Mouse (Mus musculus): ENCODE results near the gene Jam2. TPM values are rescaled to one million over a fixed set of nuclear protein-coding genes. Genes with fewer than 3 reads are reported as not detected.
A peak's percentile ranks its signal among the peaks of the same experiment; 100 is the strongest.

Jam2 gene
- total RNA-seq, 2 experiments from 2014 or later: 21.0 to 27.4 TPM

GRCm38 (mm10) chr16:84790595-84791165, 16.8 kb downstream of the Jam2 start:
- no peak for DNase-seq (ENCODE audit: extremely low spot score in 1 of 2, low spot score in 2 of 2)
- intact Hi-C loops (cut with DNase I): no loop called here
- no peak for TF ChIP-seq CTCF (IDR thresholded peaks at IDR 0.05)
- no peak overlapping the region for H3K27ac ChIP-seq
- no peak overlapping the region for H3K4me3 ChIP-seq

- TF ChIP-seq CTCF (IDR thresholded peaks at IDR 0.05): no peak
- H3K27ac ChIP-seq: no peak overlapping the region
- no peak overlapping the region for H3K4me3 ChIP-seq
- intact Hi-C loops (cut with DNase I): no loop called here
- no peak for DNase-seq (ENCODE audit: extremely low spot score in 1 of 2, low spot score in 2 of 2)
Observed at GRCm38 (mm10) chr16:84793401-84793800, 19.5 kb downstream of the Jam2 start.

- Histone ChIP-seq H3K4me3 (no peak overlapping the region), H3K27ac (no peak overlapping the region)
- DNase-seq (ENCODE audit: extremely low spot score in 1 of 2, low spot score in 2 of 2): no peak
- intact Hi-C loops (cut with DNase I): no loop called here
- TF ChIP-seq CTCF (IDR thresholded peaks at IDR 0.05): no peak
Observed at GRCm38 (mm10) chr16:84795337-84795736, 21.4 kb downstream of the Jam2 start.

- DNase-seq (ENCODE audit: extremely low spot score in 1 of 2, low spot score in 2 of 2): no peak
- TF ChIP-seq CTCF (IDR thresholded peaks at IDR 0.05): no peak
- intact Hi-C loops (cut with DNase I): no loop called here
- H3K27ac ChIP-seq: no peak overlapping the region
- no peak overlapping the region for H3K4me3 ChIP-seq
Observed at GRCm38 (mm10) chr16:84796678-84797077, 22.8 kb downstream of the Jam2 start.

- Histone ChIP-seq H3K4me3 (no peak overlapping the region), H3K27ac (no peak overlapping the region)
- TF ChIP-seq CTCF (IDR thresholded peaks at IDR 0.05): no peak
- intact Hi-C loops (cut with DNase I): no loop called here
- DNase-seq (ENCODE audit: extremely low spot score in 1 of 2, low spot score in 2 of 2): no peak
Observed at GRCm38 (mm10) chr16:84800038-84800437, 26.1 kb downstream of the Jam2 start.

- H3K4me3 ChIP-seq: no peak overlapping the region
- intact Hi-C loops (cut with DNase I): no loop called here
- no peak overlapping the region for H3K27ac ChIP-seq
- no peak for DNase-seq (ENCODE audit: extremely low spot score in 1 of 2, low spot score in 2 of 2)
- no peak for TF ChIP-seq CTCF (IDR thresholded peaks at IDR 0.05)
Observed at GRCm38 (mm10) chr16:84802217-84802616, 28.3 kb downstream of the Jam2 start.

GRCm38 (mm10) chr16:84804866-84805265, 30.9 kb downstream of the Jam2 start:
- Histone ChIP-seq H3K27ac (peak overlapping the region; percentile 13; the same call in 1 of the 2 replicates), H3K4me3 (no peak overlapping the region)
- no peak for TF ChIP-seq CTCF (IDR thresholded peaks at IDR 0.05)
- intact Hi-C loops (cut with DNase I): no loop called here
- no peak for DNase-seq (ENCODE audit: extremely low spot score in 1 of 2, low spot score in 2 of 2)

GRCm38 (mm10) chr16:84806175-84806574, 32.3 kb downstream of the Jam2 start:
- no peak overlapping the region for H3K4me3 ChIP-seq
- no peak for DNase-seq (ENCODE audit: extremely low spot score in 1 of 2, low spot score in 2 of 2)
- intact Hi-C loops (cut with DNase I): no loop called here
- TF ChIP-seq CTCF (IDR thresholded peaks at IDR 0.05): no peak
- no peak overlapping the region for H3K27ac ChIP-seq

- intact Hi-C loops (cut with DNase I): no loop called here
- DNase-seq (ENCODE audit: extremely low spot score in 1 of 2, low spot score in 2 of 2): no peak
- H3K4me3 ChIP-seq: no peak overlapping the region
- no peak for TF ChIP-seq CTCF (IDR thresholded peaks at IDR 0.05)
- H3K27ac ChIP-seq: no peak overlapping the region
Observed at GRCm38 (mm10) chr16:84807874-84808273, 34.0 kb downstream of the Jam2 start.

- TF ChIP-seq CTCF (IDR thresholded peaks at IDR 0.05): no peak
- intact Hi-C loops (cut with DNase I): no loop called here
- Histone ChIP-seq H3K4me3 (no peak overlapping the region), H3K27ac (no peak overlapping the region)
- DNase-seq (ENCODE audit: extremely low spot score in 1 of 2, low spot score in 2 of 2): no peak
Observed at GRCm38 (mm10) chr16:84810254-84810653, 36.3 kb downstream of the Jam2 start.

GRCm38 (mm10) chr16:84813852-84814251, 39.9 kb downstream of the Jam2 start:
- DNase-seq (ENCODE audit: extremely low spot score in 1 of 2, low spot score in 2 of 2): no peak
- intact Hi-C loops (cut with DNase I): no loop called here
- TF ChIP-seq CTCF (IDR thresholded peaks at IDR 0.05): no peak
- H3K4me3 ChIP-seq: 0 out of 2 replicates have a peak overlapping the region, but pooled peaks have one; percentile 9
- H3K27ac ChIP-seq: no peak overlapping the region; the same call in 1 of the 2 replicates

GRCm38 (mm10) chr16:84814511-84814910, 40.6 kb downstream of the Jam2 start:
- no peak overlapping the region for H3K4me3 ChIP-seq
- H3K27ac ChIP-seq: no peak overlapping the region; the same call in 1 of the 2 replicates
- intact Hi-C loops (cut with DNase I): no loop called here
- DNase-seq (ENCODE audit: extremely low spot score in 1 of 2, low spot score in 2 of 2): no peak
- TF ChIP-seq CTCF (IDR thresholded peaks at IDR 0.05): no peak

- Histone ChIP-seq H3K4me3 (no peak overlapping the region), H3K27ac (no peak overlapping the region)
- intact Hi-C loops (cut with DNase I): loop anchor here (1.0 to 2.0 kb wide), 2 partner anchors 43 to 82 kb away; partner anchors contain the start of genes Jam2 and Mrpl39
- TF ChIP-seq CTCF (IDR thresholded peaks at IDR 0.05): peak; percentile 85
- DNase-seq (ENCODE audit: extremely low spot score in 1 of 2, low spot score in 2 of 2): no peak
Observed at GRCm38 (mm10) chr16:84817423-84817822, 43.5 kb downstream of the Jam2 start.

Data from left cerebral cortex, adult 2 months (tissue).